Mouse (Mus musculus) forebrain, postnatal 0 days (tissue): ENCODE measurements around the gene Tnf. TPM values are rescaled to one million over a fixed set of nuclear protein-coding genes. Genes with fewer than 3 reads are reported as not detected.

ENCODE experiments used
- ATAC-seq: fragments of 200-750 bp; cut with Nextera tagmentation; 2 replicates; pipeline ENCODE4 v1.8.0; 2017; ENCODE audit warnings: mild to moderate bottlenecking, moderate library complexity
- DNase-seq: peaks from one replicate; pipeline ENCODE4 v3.0.0-alpha.2; 2015
- H3K27ac ChIP-seq: fragments of 300-500 bp; sonication (generic); 2 replicates; pipeline ENCODE4 v1.5.1; 2014; ENCODE audit warnings: low read depth, mild to moderate bottlenecking, antibody characterized with exemption, low read length, moderate library complexity, mixed read lengths
- H3K27me3 ChIP-seq: fragments of 300-500 bp; sonication (generic); 2 replicates; pipeline ENCODE4 v1.6.1; 2014; ENCODE audit warnings: mild to moderate bottlenecking, low read length, mixed read lengths; ENCODE audit not compliant: insufficient read depth
- H3K36me3 ChIP-seq: fragments of 300-500 bp; sonication (generic); 2 replicates; pipeline ENCODE4 v1.6.1; 2014; ENCODE audit warnings: mild to moderate bottlenecking, moderate library complexity; ENCODE audit not compliant: insufficient read depth
- H3K4me1 ChIP-seq: fragments of 300-500 bp; sonication (generic); 2 replicates; pipeline ENCODE4 v1.6.1; 2014; ENCODE audit warnings: antibody characterized with exemption; ENCODE audit not compliant: insufficient read depth
- H3K4me2 ChIP-seq: fragments of 300-500 bp; sonication (generic); 2 replicates; pipeline ENCODE4 v1.6.1; 2014; ENCODE audit warnings: low read depth, mild to moderate bottlenecking, moderate library complexity
- H3K4me3 ChIP-seq: fragments of 300-500 bp; sonication (generic); 2 replicates; pipeline ENCODE4 v1.5.1; 2014; ENCODE audit warnings: low read depth, low read length, mixed read lengths
- H3K9ac ChIP-seq: fragments of 300-500 bp; sonication (generic); 2 replicates; pipeline ENCODE4 v1.6.1; 2014; ENCODE audit warnings: mild to moderate bottlenecking
- H3K9me3 ChIP-seq: fragments of 300-500 bp; sonication (generic); 2 replicates; pipeline ENCODE4 v1.6.1; 2016; ENCODE audit warnings: low read length
- CTCF ChIP-seq: sonication (generic); IDR thresholded peaks from 2 replicates; pipeline ENCODE4 v1.5.1; 2016; ENCODE audit warnings: antibody characterized with exemption, control low read depth, low read depth
- WGBS: fragments of 180-500 bp; shearing (Covaris S2); extraction: QIAGEN DNeasy Blood & Tissue Kit; methylation state at CpG from one replicate; pipeline ENCODE4 v1.1.7; 2014; 5-methylcytosine and 5-hydroxymethylcytosine counted together
- polyA plus RNA-seq: library from polyadenylated mRNA; unstranded; fragments of >200 nt; fragmentation: Nextera tagmentation; extraction: Ambion mirVana; gene quantifications from 2 replicates; pipeline ENCODE4 v1.2.1, GENCODE M21; 2015
- total RNA-seq: library from RNA; depleted of rRNA; stranded (reverse); fragments of >200 nt; gene quantifications from 2 replicates; pipeline ENCODE4 v1.2.3, GENCODE M21; 2014

The Tnf gene
- total and polyA plus RNA-seq, 2 experiments from 2014 or later, result 0.71 TPM; not detected in 1

- WGBS, result 84% methylated on average over 3 of the region's 3 CpGs
- DNase-seq (no peak), ATAC-seq (no peak)
- H3K36me3 ChIP-seq, result no peaks in the 10 kb centered on the region
- TF ChIP-seq CTCF, result no peak
- H3K9me3 ChIP-seq, result no peaks in the 10 kb centered on the region
- no peak overlapping the region for H3K4me2 ChIP-seq
- no peaks in the 10 kb centered on the region for H3K27me3 ChIP-seq
- no peak overlapping the region for H3K4me3 ChIP-seq
- H3K27ac ChIP-seq, result no peak overlapping the region
- no peaks in the 10 kb centered on the region for H3K4me1 ChIP-seq
- H3K9ac ChIP-seq, result no peak overlapping the region
Measured at GRCm38 (mm10) chr17:35210593-35210992, 8.8 kb upstream of the Tnf start.

DNA sequence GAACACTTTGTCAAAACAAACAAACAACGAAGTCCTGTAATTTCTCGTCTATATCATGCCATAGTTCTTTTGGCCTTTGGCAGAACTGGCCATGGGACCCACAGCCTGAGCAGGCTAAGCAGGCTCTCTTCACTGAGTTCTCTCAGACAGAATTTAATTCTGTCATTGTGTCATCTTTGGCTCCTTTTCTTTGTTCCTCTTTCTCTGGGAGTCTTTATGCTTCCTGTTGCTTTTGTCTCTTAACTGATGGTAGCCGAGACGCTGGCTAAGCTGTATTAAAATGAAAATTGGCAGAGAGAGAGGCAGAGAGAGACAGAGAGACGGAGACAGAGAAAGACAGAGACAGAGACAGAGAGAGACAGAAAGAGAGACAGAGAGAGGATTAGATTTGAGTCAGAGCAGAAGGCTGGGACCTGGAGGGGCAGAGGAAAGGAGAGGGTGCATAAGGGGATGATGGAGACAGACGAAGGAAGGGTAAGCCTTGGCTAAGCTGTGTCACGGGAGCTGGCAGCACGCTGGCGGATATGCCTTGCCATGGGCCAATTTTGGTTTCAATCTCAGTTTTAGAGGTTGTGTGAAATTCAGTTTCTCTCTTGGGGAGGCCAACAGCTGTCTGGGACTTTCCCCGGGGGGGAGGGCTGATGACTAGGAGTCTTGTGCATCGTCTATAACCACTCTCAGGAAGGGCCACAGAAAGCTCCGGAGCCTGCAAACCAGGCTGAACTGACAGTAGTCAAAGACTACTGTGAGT lies 8.2 kb upstream of the Tnf start:
- H3K9ac ChIP-seq, result no peak overlapping the region
- no peak overlapping the region for H3K27ac ChIP-seq
- no peaks in the 10 kb centered on the region for H3K27me3 ChIP-seq
- ATAC-seq (no peak), DNase-seq (no peak)
- no peak overlapping the region for H3K4me3 ChIP-seq
- H3K9me3 ChIP-seq, result no peaks in the 10 kb centered on the region
- no peaks in the 10 kb centered on the region for H3K36me3 ChIP-seq
- 65% methylated on average over 12 of the region's 12 CpGs for WGBS
- no peak for TF ChIP-seq CTCF
- no peaks in the 10 kb centered on the region for H3K4me1 ChIP-seq
- H3K4me2 ChIP-seq, result no peak overlapping the region

DNA sequence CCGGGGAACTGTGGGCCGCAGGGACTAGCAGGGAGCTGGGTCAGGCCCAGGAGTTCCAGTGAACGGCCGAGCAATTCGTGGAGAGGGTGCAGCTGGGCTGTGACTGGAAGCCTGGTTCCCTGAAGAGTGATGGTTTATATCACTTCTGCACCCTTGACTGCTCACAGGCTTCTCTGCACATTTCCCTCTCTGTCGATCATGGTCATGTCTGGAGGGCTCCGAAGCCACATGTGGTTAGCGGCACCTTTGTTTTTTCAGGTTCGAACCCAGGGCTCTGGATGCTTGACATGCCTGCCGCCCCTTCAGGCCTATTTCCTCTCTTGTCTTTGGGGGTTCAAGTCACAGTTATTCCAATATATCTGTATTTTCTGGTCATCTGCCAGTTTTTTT lies 3.6 kb upstream of the Tnf start:
- ATAC-seq, result no peak
- Histone ChIP-seq H3K4me3 (no peak overlapping the region), H3K27me3 (no peaks in the 10 kb centered on the region), H3K9me3 (no peaks in the 10 kb centered on the region), H3K27ac (no peak overlapping the region), H3K36me3 (no peaks in the 10 kb centered on the region), H3K4me2 (no peak overlapping the region), H3K9ac (no peak overlapping the region), H3K4me1 (no peaks in the 10 kb centered on the region)
- TF ChIP-seq CTCF, result no peak
- 61% methylated on average over 10 of the region's 10 CpGs for whole genome bisulfite sequencing
- DNase-seq, result no peak

DNA sequence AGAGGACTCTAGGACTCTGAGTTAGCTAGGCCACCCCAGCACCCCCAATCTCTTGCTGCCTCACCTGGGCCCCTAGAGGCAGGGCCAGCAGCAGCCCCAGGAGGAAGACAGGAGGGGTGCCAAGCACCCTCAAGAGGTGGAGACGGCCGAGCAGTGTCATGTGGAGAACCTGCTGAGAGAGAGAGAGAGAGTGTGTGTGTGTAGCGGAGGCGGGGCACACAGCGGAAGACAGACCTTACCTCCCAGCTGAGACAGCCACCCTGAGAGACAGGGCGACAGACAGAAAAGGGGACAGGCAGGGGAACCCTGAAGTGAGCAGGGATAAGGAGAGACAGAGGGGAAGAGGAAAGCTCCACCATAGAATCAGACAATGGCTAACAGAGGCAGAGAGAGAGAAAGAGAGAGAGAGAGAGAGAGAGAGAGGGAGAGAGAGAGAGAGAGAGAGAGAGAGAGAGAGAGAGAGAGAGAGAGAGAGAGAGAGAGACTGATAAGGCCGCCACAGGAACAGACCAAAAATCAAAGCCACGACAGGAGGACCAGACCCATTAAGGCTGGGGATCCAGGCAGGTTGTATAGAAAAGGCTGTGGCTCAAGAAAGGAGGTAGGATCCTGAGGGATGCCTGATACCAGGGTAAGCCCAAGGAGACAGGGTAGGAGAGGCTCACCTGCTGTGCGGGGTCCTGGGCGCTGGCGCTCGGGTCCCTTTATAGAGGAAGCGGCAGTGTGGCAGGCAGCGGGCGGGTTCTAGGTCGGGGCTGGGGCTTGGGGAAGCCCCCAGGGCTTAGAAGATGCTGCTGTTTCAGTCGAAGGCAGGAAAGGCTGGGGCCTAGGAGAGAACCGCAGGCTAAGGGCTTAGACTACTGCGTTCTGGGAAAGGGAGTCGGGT lies 2.9 kb upstream of the Tnf start, which contains the start of gene Lta:
Lta (minus strand) TSS at position 858 of the 886 bp plus-strand sequence.
- H3K36me3 ChIP-seq, result no peaks in the 10 kb centered on the region
- WGBS, result 33% methylated on average over 20 of the region's 20 CpGs
- no peak for DNase-seq
- no peaks in the 10 kb centered on the region for H3K9me3 ChIP-seq
- no peak within 1 kb of the TSS for H3K9ac ChIP-seq
- H3K4me2 ChIP-seq, result no peak within 1 kb of the TSS
- H3K4me1 ChIP-seq, result no peaks in the 10 kb centered on the region
- no peak for TF ChIP-seq CTCF
- no peak within 1 kb of the TSS for H3K27ac ChIP-seq
- no peak for ATAC-seq
- H3K27me3 ChIP-seq, result no peaks in the 10 kb centered on the region
- no peak within 1 kb of the TSS for H3K4me3 ChIP-seq

DNA sequence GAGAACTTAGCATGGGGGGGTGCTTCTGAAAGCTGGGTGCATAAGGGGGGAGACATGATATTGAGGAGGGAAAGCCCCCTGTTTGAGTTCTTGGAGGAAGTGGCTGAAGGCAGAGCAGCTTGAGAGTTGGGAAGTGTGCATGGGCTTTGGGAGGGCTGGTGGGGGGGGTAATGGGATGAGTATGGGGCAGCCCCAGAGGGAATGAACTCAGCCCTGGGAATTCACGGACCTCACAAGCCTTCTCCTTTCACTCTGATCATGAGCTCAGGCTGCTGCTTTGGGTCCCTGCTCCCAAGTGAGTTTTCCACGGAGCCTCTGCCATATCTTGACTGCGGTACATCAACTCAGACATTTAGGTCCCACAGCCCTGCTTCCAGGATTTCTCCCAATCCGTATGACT lies 635 bp upstream of the Tnf start:
- Histone ChIP-seq H3K36me3 (no peaks in the 10 kb centered on the region), H3K4me3 (no peak overlapping the region), H3K27me3 (peaks cover 5% of the 10 kb centered on the region), H3K9me3 (no peaks in the 10 kb centered on the region), H3K4me1 (no peaks in the 10 kb centered on the region), H3K4me2 (no peak overlapping the region), H3K27ac (no peak overlapping the region), H3K9ac (no peak overlapping the region)
- no peak for DNase-seq
- WGBS, result 73% methylated on average over 4 of the region's 4 CpGs
- no peak for ATAC-seq
- no peak for TF ChIP-seq CTCF

GRCm38 (mm10) chr17:35201128-35201527 lies 679 bp downstream of the Tnf start:
- 82% methylated on average over 11 of the region's 11 CpGs for WGBS
- H3K36me3 ChIP-seq, result no peaks in the 10 kb centered on the region
- H3K27ac ChIP-seq, result no peak overlapping the region
- peaks cover 5% of the 10 kb centered on the region for H3K27me3 ChIP-seq
- H3K4me1 ChIP-seq, result 0 out of 2 replicates have a peak, but pooled peaks cover under 1% of the 10 kb centered on the region
- no peak for DNase-seq
- no peak overlapping the region for H3K4me3 ChIP-seq
- no peak overlapping the region for H3K4me2 ChIP-seq
- no peak for TF ChIP-seq CTCF
- H3K9me3 ChIP-seq, result no peaks in the 10 kb centered on the region
- H3K9ac ChIP-seq, result no peak overlapping the region
- no peak for ATAC-seq

GRCm38 (mm10) chr17:35200398-35200797 lies 1.4 kb downstream of the Tnf start:
- no peak for TF ChIP-seq CTCF
- 87% methylated on average over 11 of the region's 11 CpGs for WGBS
- no peak overlapping the region for H3K4me3 ChIP-seq
- H3K9ac ChIP-seq, result no peak overlapping the region
- ATAC-seq, result no peak
- H3K27ac ChIP-seq, result no peak overlapping the region
- 0 out of 2 replicates have a peak, but pooled peaks cover 7% of the 10 kb centered on the region for H3K4me1 ChIP-seq
- no peak for DNase-seq
- H3K9me3 ChIP-seq, result no peaks in the 10 kb centered on the region
- H3K4me2 ChIP-seq, result no peak overlapping the region
- peaks cover 7% of the 10 kb centered on the region for H3K27me3 ChIP-seq
- no peaks in the 10 kb centered on the region for H3K36me3 ChIP-seq
